Mouse (Mus musculus): ENCODE results near the gene Tpd52l2. TPM values are rescaled to one million over a fixed set of nuclear protein-coding genes. Genes with fewer than 3 reads are reported as not detected.

Gene Tpd52l2
- polyA plus RNA-seq, 1 experiment: not detected

GRCm38 (mm10) chr2:181522811-181523210, 25.9 kb downstream of the Tpd52l2 start:
- TF ChIP-seq POLR2A (IDR thresholded peaks at IDR 0.05; ENCODE audit: insufficient read depth, low read depth, low read length): no peak
- no peak for TF ChIP-seq CTCF (IDR thresholded peaks at IDR 0.05; ENCODE audit: insufficient read depth, low read depth, low read length)
- H3K4me3 ChIP-seq (ENCODE audit: insufficient read depth, low read depth, low read length): no peak overlapping the region
- WGBS: 60% methylated on average over 5 of the region's 5 CpGs

GRCm38 (mm10) chr2:181525526-181525925, 28.6 kb downstream of the Tpd52l2 start:
- Histone ChIP-seq H3K4me3 (ENCODE audit: insufficient read depth, low read depth, low read length) (no peak overlapping the region), H3K27ac (ENCODE audit: insufficient read depth, low read depth, low read length) (no peak overlapping the region), H3K4me1 (ENCODE audit: control insufficient read depth, insufficient read depth, low read length) (peaks cover 2% of the 10 kb centered on the region)
- 56% methylated on average over 5 of the region's 5 CpGs for WGBS
- TF ChIP-seq POLR2A (IDR thresholded peaks at IDR 0.05; ENCODE audit: insufficient read depth, low read depth, low read length) (no peak), CTCF (IDR thresholded peaks at IDR 0.05; ENCODE audit: insufficient read depth, low read depth, low read length) (no peak)

More at GRCm38 (mm10) chr2:181522811-181523210, 25.9 kb downstream of the Tpd52l2 start:
- H3K27ac ChIP-seq (ENCODE audit: insufficient read depth, low read depth, low read length): no peak overlapping the region
- H3K4me1 ChIP-seq (ENCODE audit: control insufficient read depth, insufficient read depth, low read length): peaks cover 2% of the 10 kb centered on the region

GRCm38 (mm10) chr2:181529076-181529475, 32.1 kb downstream of the Tpd52l2 start:
- TF ChIP-seq POLR2A (IDR thresholded peaks at IDR 0.05; ENCODE audit: insufficient read depth, low read depth, low read length): no peak
- no peak for TF ChIP-seq CTCF (IDR thresholded peaks at IDR 0.05; ENCODE audit: insufficient read depth, low read depth, low read length)

GRCm38 (mm10) chr2:181532589-181532988, 35.6 kb downstream of the Tpd52l2 start:
- Histone ChIP-seq H3K27ac (ENCODE audit: insufficient read depth, low read depth, low read length) (no peak overlapping the region), H3K4me1 (ENCODE audit: control insufficient read depth, insufficient read depth, low read length) (peaks cover 1% of the 10 kb centered on the region; the same call in 1 of the 2 replicates), H3K4me3 (ENCODE audit: insufficient read depth, low read depth, low read length) (no peak overlapping the region)
- WGBS: 98% methylated on average over 3 of the region's 3 CpGs
- TF ChIP-seq CTCF (IDR thresholded peaks at IDR 0.05; ENCODE audit: insufficient read depth, low read depth, low read length) (no peak), POLR2A (IDR thresholded peaks at IDR 0.05; ENCODE audit: insufficient read depth, low read depth, low read length) (no peak)

More at GRCm38 (mm10) chr2:181529076-181529475, 32.1 kb downstream of the Tpd52l2 start:
- no peaks in the 10 kb centered on the region for H3K4me1 ChIP-seq (ENCODE audit: control insufficient read depth, insufficient read depth, low read length)
- no peak overlapping the region for H3K27ac ChIP-seq (ENCODE audit: insufficient read depth, low read depth, low read length)
- H3K4me3 ChIP-seq (ENCODE audit: insufficient read depth, low read depth, low read length): no peak overlapping the region
- WGBS: 91% methylated on average over 1 of the region's 1 CpGs

- Histone ChIP-seq H3K4me3 (ENCODE audit: insufficient read depth, low read depth, low read length) (no peak overlapping the region), H3K27ac (ENCODE audit: insufficient read depth, low read depth, low read length) (no peak overlapping the region), H3K4me1 (ENCODE audit: control insufficient read depth, insufficient read depth, low read length) (peaks cover 6% of the 10 kb centered on the region)
- TF ChIP-seq POLR2A (IDR thresholded peaks at IDR 0.05; ENCODE audit: insufficient read depth, low read depth, low read length) (no peak), CTCF (IDR thresholded peaks at IDR 0.05; ENCODE audit: insufficient read depth, low read depth, low read length) (no peak)
- 88% methylated on average over 2 of the region's 2 CpGs for WGBS
Measured at GRCm38 (mm10) chr2:181536410-181536809, 39.5 kb downstream of the Tpd52l2 start.

- no peak overlapping the region for H3K27ac ChIP-seq (ENCODE audit: insufficient read depth, low read depth, low read length)
- peaks cover 8% of the 10 kb centered on the region for H3K4me1 ChIP-seq (ENCODE audit: control insufficient read depth, insufficient read depth, low read length)
- TF ChIP-seq POLR2A (IDR thresholded peaks at IDR 0.05; ENCODE audit: insufficient read depth, low read depth, low read length) (no peak), CTCF (IDR thresholded peaks at IDR 0.05; ENCODE audit: insufficient read depth, low read depth, low read length) (no peak)
- no peak overlapping the region for H3K4me3 ChIP-seq (ENCODE audit: insufficient read depth, low read depth, low read length)
- 56% methylated on average over 2 of the region's 2 CpGs for WGBS
Measured at GRCm38 (mm10) chr2:181537444-181538047, 40.6 kb downstream of the Tpd52l2 start.

GRCm38 (mm10) chr2:181541761-181542380, 44.9 kb downstream of the Tpd52l2 start:
- peaks cover 8% of the 10 kb centered on the region for H3K4me1 ChIP-seq (ENCODE audit: control insufficient read depth, insufficient read depth, low read length)
- H3K4me3 ChIP-seq (ENCODE audit: insufficient read depth, low read depth, low read length): no peak overlapping the region
- WGBS: 82% methylated on average over 6 of the region's 6 CpGs
- H3K27ac ChIP-seq (ENCODE audit: insufficient read depth, low read depth, low read length): no peak overlapping the region; the same call in 1 of the 2 replicates
- TF ChIP-seq CTCF (IDR thresholded peaks at IDR 0.05; ENCODE audit: insufficient read depth, low read depth, low read length) (no peak), POLR2A (IDR thresholded peaks at IDR 0.05; ENCODE audit: insufficient read depth, low read depth, low read length) (no peak)

- no peak overlapping the region for H3K27ac ChIP-seq (ENCODE audit: insufficient read depth, low read depth, low read length)
- no peak for TF ChIP-seq CTCF (IDR thresholded peaks at IDR 0.05; ENCODE audit: insufficient read depth, low read depth, low read length)
- no peak for TF ChIP-seq POLR2A (IDR thresholded peaks at IDR 0.05; ENCODE audit: insufficient read depth, low read depth, low read length)
- no peak overlapping the region for H3K4me3 ChIP-seq (ENCODE audit: insufficient read depth, low read depth, low read length)
- H3K4me1 ChIP-seq (ENCODE audit: control insufficient read depth, insufficient read depth, low read length): peaks cover 12% of the 10 kb centered on the region; the same call in 1 of the 2 replicates
- WGBS: 94% methylated on average over 7 of the region's 7 CpGs
Measured at GRCm38 (mm10) chr2:181546142-181546541, 49.2 kb downstream of the Tpd52l2 start.

GRCm38 (mm10) chr2:181548227-181548626, 51.3 kb downstream of the Tpd52l2 start:
- WGBS: 56% methylated on average over 1 of the region's 1 CpGs
- TF ChIP-seq CTCF (IDR thresholded peaks at IDR 0.05; ENCODE audit: insufficient read depth, low read depth, low read length) (no peak), POLR2A (IDR thresholded peaks at IDR 0.05; ENCODE audit: insufficient read depth, low read depth, low read length) (no peak)
- Histone ChIP-seq H3K4me1 (ENCODE audit: control insufficient read depth, insufficient read depth, low read length) (peaks cover 10% of the 10 kb centered on the region; the same call in 1 of the 2 replicates), H3K4me3 (ENCODE audit: insufficient read depth, low read depth, low read length) (no peak overlapping the region), H3K27ac (ENCODE audit: insufficient read depth, low read depth, low read length) (no peak overlapping the region)
